Mouse (Mus musculus) hematopoietic multipotent progenitor cell, adult 10-12 weeks (in vitro differentiated cells): Measurements from ENCODE around the gene Olfr1394. TPM values are rescaled to one million over a fixed set of nuclear protein-coding genes. Genes with fewer than 3 reads are reported as not detected.

Source experiments
- polyA plus RNA-seq: library from polyadenylated mRNA; stranded (reverse); fragments of >175 nt; gene quantifications from 2 replicates; pipeline ENCODE4 v1.2.3, GENCODE M21; 2012; ENCODE audit warnings: low replicate concordance

Olfr1394 gene
- polyA plus RNA-seq = not detected in 2 replicates

GRCm38 (mm10) chr11:49154077-49154476, at the start of gene Olfr1394:
TSS of gene Olfr1394 (plus strand) at chr11:49154377.

GRCm38 (mm10) chr11:49114774-49115173, 39.4 kb upstream of the Olfr1394 start, which contains the start of gene Olfr1396:
TSS of gene Olfr1396 (minus strand) at chr11:49114874.

GRCm38 (mm10) chr11:49141974-49142373, 12.2 kb upstream of the Olfr1394 start, which contains the start of gene Olfr1395:
TSS of gene Olfr1395 (plus strand) at chr11:49142274.

GRCm38 (mm10) chr11:49186955-49187488, 32.8 kb downstream of the Olfr1394 start, which contains the start of gene Btnl9:
TSS of gene Btnl9 (minus strand) at chr11:49187159.

GRCm38 (mm10) chr11:49203129-49203768, 49.1 kb downstream of the Olfr1394 start, which contains the start of gene Zfp62:
TSS of gene Zfp62 (plus strand) at chr11:49203292.

Other genes with a start within 250 kb of the Olfr1394 start
- gene Psme2b, start 208.2 kb upstream of the Olfr1394 start, polyA plus RNA-seq = 4.0 and 21.9 TPM in 2 replicates
- 0.04 and 0.08 TPM in 2 replicates for gene Olfr56, start 175.5 kb upstream of the Olfr1394 start, polyA plus RNA-seq
- 6.6 and 11.8 TPM in 2 replicates for gene 9930111J21Rik1, start 175.0 kb upstream of the Olfr1394 start, polyA plus RNA-seq
- gene Gm12185, start 162.2 kb upstream of the Olfr1394 start, polyA plus RNA-seq = 0.11 and 0.20 TPM in 2 replicates
- gene Tgtp1, start 160.2 kb upstream of the Olfr1394 start, polyA plus RNA-seq = 2.3 and 4.4 TPM in 2 replicates
- 9.9 and 21.1 TPM in 2 replicates for gene 9930111J21Rik2, start 103.1 kb upstream of the Olfr1394 start, polyA plus RNA-seq
- 10.4 and 14.3 TPM in 2 replicates for gene Tgtp2, start 90.2 kb upstream of the Olfr1394 start, polyA plus RNA-seq
- 8.0 and 8.1 TPM in 2 replicates for gene Ifi47, start 77.8 kb upstream of the Olfr1394 start, polyA plus RNA-seq
- gene Olfr1396, start 39.5 kb upstream of the Olfr1394 start, polyA plus RNA-seq = not detected in 2 replicates
- gene Olfr1395, start 12.1 kb upstream of the Olfr1394 start, polyA plus RNA-seq = not detected in 2 replicates
- gene Btnl9, start 32.8 kb downstream of the Olfr1394 start, polyA plus RNA-seq = 0.81 and 2.0 TPM in 2 replicates
- 13.0 and 14.0 TPM in 2 replicates for gene Zfp62, start 48.9 kb downstream of the Olfr1394 start, polyA plus RNA-seq
- gene Mgat1, start 89.8 kb downstream of the Olfr1394 start, polyA plus RNA-seq = 202 and 412 TPM in 2 replicates
- not detected in 2 replicates for gene Olfr1393, start 123.9 kb downstream of the Olfr1394 start, polyA plus RNA-seq
- 0.03 TPM in 1 of 2 replicates, not detected in the other for gene Olfr1392, start 130.9 kb downstream of the Olfr1394 start, polyA plus RNA-seq
- gene Olfr10, start 150.4 kb downstream of the Olfr1394 start, polyA plus RNA-seq = 0.04 TPM in 1 of 2 replicates, not detected in the other
- not detected in 2 replicates for gene Olfr1391, start 168.4 kb downstream of the Olfr1394 start, polyA plus RNA-seq
- not detected in 2 replicates for gene Olfr1390, start 180.8 kb downstream of the Olfr1394 start, polyA plus RNA-seq